Mouse (Mus musculus): ENCODE measurements at regions not wholly inside any gene's neighbourhood (a gene's known extent, or its start where the extent isn't known, plus 50 kb on each side); places are given as distances from the start of the nearest gene placed in this dataset.

DNA sequence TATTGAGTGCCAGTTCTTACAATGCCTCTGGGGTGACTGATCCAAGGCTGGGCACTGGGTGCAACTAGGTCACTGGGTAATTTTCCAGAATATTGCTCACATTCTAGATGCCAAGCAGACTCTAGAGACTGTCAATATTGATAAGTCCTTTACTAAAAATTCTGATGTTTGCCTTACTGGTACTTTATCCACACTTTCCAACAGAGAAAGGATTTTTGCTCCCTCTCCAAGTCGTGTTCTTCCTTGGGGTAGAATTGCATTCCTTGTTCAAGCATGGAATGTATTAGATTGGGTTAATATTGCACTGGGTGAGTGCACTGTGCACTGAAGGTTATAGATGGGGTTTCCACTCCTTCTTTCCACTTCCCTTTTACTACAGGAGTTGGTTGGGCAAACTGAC lies 1891.0 kb upstream of the Lrrc6 start:
- TF ChIP-seq POLR2A (IDR thresholded peaks at IDR 0.05; ENCODE audit: low read depth, low read length) (no peak), CTCF (conservative IDR thresholded peaks at IDR 0.05; ENCODE audit: insufficient read depth, insufficient read length, low read depth, low read length) (no peak)
